Mouse (Mus musculus): ENCODE data around the gene Ggt7. TPM values are rescaled to one million over a fixed set of nuclear protein-coding genes. Genes with fewer than 3 reads are reported as not detected.
"Not testable (repeated sequence)": the region's sequence is repeated elsewhere in the genome, so short reads cannot be mapped to it uniquely, and the experiment has no call there.

Gene Ggt7
- polyA plus RNA-seq, 1 experiment from 2014 or later: 50.1 TPM

- Histone ChIP-seq H3K9ac (no peak overlapping the region), H3K36me3 (peaks cover 33% of the 10 kb centered on the region), H3K4me1 (no peaks in the 10 kb centered on the region), H3K9me3 (no peaks in the 10 kb centered on the region), H3K27ac (no peak overlapping the region), H3K27me3 (replicated peaks) (no peaks in the 10 kb centered on the region), H3K4me2 (replicated peaks) (no peak overlapping the region), H3K4me3 (no peak overlapping the region)
- 80% methylated on average over 13 of the region's 13 CpGs for WGBS
- no peak for ATAC-seq (ENCODE audit: low FRiP score, low read depth)
These were observed 13.3 kb downstream of the Ggt7 start for GRCm38 (mm10) chr2:155504440-155505355.

- WGBS: 85% methylated on average over 7 of the region's 7 CpGs
- no peak overlapping the region for H3K4me2 ChIP-seq (replicated peaks)
- H3K9me3 ChIP-seq: no peaks in the 10 kb centered on the region
These were observed 15.4 kb downstream of the Ggt7 start for GRCm38 (mm10) chr2:155502596-155502995.

GRCm38 (mm10) chr2:155490998-155491397 is 27.0 kb downstream of the Ggt7 start:
- whole genome bisulfite sequencing: 93% methylated on average over 6 of the region's 6 CpGs

More at GRCm38 (mm10) chr2:155502596-155502995, 15.4 kb downstream of the Ggt7 start:
- Histone ChIP-seq H3K9ac (no peak overlapping the region), H3K4me1 (no peaks in the 10 kb centered on the region), H3K27me3 (replicated peaks) (no peaks in the 10 kb centered on the region), H3K4me3 (no peak overlapping the region), H3K36me3 (peaks cover 49% of the 10 kb centered on the region), H3K27ac (no peak overlapping the region)
- no peak for ATAC-seq (ENCODE audit: low FRiP score, low read depth)

GRCm38 (mm10) chr2:155482021-155482420 is 36.0 kb downstream of the Ggt7 start:
- 41% methylated on average over 3 of the region's 3 CpGs for WGBS

More at GRCm38 (mm10) chr2:155490998-155491397, 27.0 kb downstream of the Ggt7 start:
- Histone ChIP-seq H3K9ac (no peak overlapping the region), H3K9me3 (no peaks in the 10 kb centered on the region), H3K27ac (no peak overlapping the region), H3K36me3 (peaks cover 26% of the 10 kb centered on the region), H3K4me3 (no peak overlapping the region), H3K4me2 (replicated peaks) (no peak overlapping the region), H3K27me3 (replicated peaks) (no peaks in the 10 kb centered on the region), H3K4me1 (no peaks in the 10 kb centered on the region)
- no peak for ATAC-seq (ENCODE audit: low FRiP score, low read depth)

GRCm38 (mm10) chr2:155473570-155474088 is 44.4 kb downstream of the Ggt7 start, which contains the start of gene Ncoa6:
TSS of gene Ncoa6 (minus strand) at chr2:155473894.
- ATAC-seq (ENCODE audit: low FRiP score, low read depth): peak; percentile 82
- under 1% methylated on average over 68 of the region's 72 CpGs for WGBS
- Histone ChIP-seq H3K9ac (peak within 1 kb of the TSS; percentile 97), H3K4me1 (peaks cover 18% of the 10 kb centered on the region), H3K36me3 (no peaks in the 10 kb centered on the region), H3K4me3 (peak within 1 kb of the TSS; percentile 97), H3K27me3 (replicated peaks) (no peaks in the 10 kb centered on the region), H3K9me3 (no peaks in the 10 kb centered on the region), H3K27ac (peak within 1 kb of the TSS; percentile 79), H3K4me2 (replicated peaks) (peak within 1 kb of the TSS; percentile 75)

More at GRCm38 (mm10) chr2:155482021-155482420, 36.0 kb downstream of the Ggt7 start:
- no peak for ATAC-seq (ENCODE audit: low FRiP score, low read depth)
- H3K9ac ChIP-seq: no peak overlapping the region
- H3K27me3 ChIP-seq (replicated peaks): no peaks in the 10 kb centered on the region
- no peaks in the 10 kb centered on the region for H3K36me3 ChIP-seq
- H3K4me2 ChIP-seq (replicated peaks): no peak overlapping the region
- no peaks in the 10 kb centered on the region for H3K4me1 ChIP-seq
- H3K4me3 ChIP-seq: no peak overlapping the region
- no peaks in the 10 kb centered on the region for H3K9me3 ChIP-seq
- no peak overlapping the region for H3K27ac ChIP-seq

GRCm38 (mm10) chr2:155472671-155473569 is 45.1 kb downstream of the Ggt7 start:
- H3K4me2 ChIP-seq (replicated peaks): peak overlapping the region; percentile 75
- H3K4me1 ChIP-seq: peaks cover 18% of the 10 kb centered on the region
- no peaks in the 10 kb centered on the region for H3K27me3 ChIP-seq (replicated peaks)
- peak; percentile 70 for ATAC-seq (ENCODE audit: low FRiP score, low read depth)
- H3K27ac ChIP-seq: peak overlapping the region; percentile 79
- under 1% methylated on average over 47 of the region's 71 CpGs for WGBS
- H3K36me3 ChIP-seq: no peaks in the 10 kb centered on the region
- H3K9ac ChIP-seq: peak overlapping the region; percentile 97
- peak overlapping the region; percentile 97 for H3K4me3 ChIP-seq
- no peaks in the 10 kb centered on the region for H3K9me3 ChIP-seq

- WGBS: 100% methylated on average over 1 of the region's 1 CpGs
These were observed 51.2 kb downstream of the Ggt7 start for GRCm38 (mm10) chr2:155466861-155467260.

GRCm38 (mm10) chr2:155453591-155453990 is 64.4 kb downstream of the Ggt7 start:
- no peak for ATAC-seq (ENCODE audit: low FRiP score, low read depth)
- WGBS: 92% methylated on average over 7 of the region's 7 CpGs

More at GRCm38 (mm10) chr2:155466861-155467260, 51.2 kb downstream of the Ggt7 start:
- no peaks in the 10 kb centered on the region for H3K36me3 ChIP-seq
- H3K9ac ChIP-seq: no peak overlapping the region
- H3K27ac ChIP-seq: no peak overlapping the region
- no peak overlapping the region for H3K4me2 ChIP-seq (replicated peaks)
- ATAC-seq (ENCODE audit: low FRiP score, low read depth): no peak
- peaks cover 11% of the 10 kb centered on the region for H3K4me1 ChIP-seq
- no peaks in the 10 kb centered on the region for H3K9me3 ChIP-seq
- H3K27me3 ChIP-seq (replicated peaks): no peaks in the 10 kb centered on the region
- H3K4me3 ChIP-seq: no peak overlapping the region

GRCm38 (mm10) chr2:155451256-155451655 is 66.8 kb downstream of the Ggt7 start:
- Histone ChIP-seq H3K27ac (no peak overlapping the region), H3K27me3 (replicated peaks) (no peaks in the 10 kb centered on the region), H3K9me3 (no peaks in the 10 kb centered on the region), H3K4me1 (no peaks in the 10 kb centered on the region), H3K4me3 (no peak overlapping the region), H3K9ac (no peak overlapping the region), H3K36me3 (peaks cover 11% of the 10 kb centered on the region; the same call in 1 of the 2 replicates), H3K4me2 (replicated peaks) (no peak overlapping the region)
- WGBS: 88% methylated on average over 5 of the region's 5 CpGs
- ATAC-seq (ENCODE audit: low FRiP score, low read depth): no peak

More at GRCm38 (mm10) chr2:155453591-155453990, 64.4 kb downstream of the Ggt7 start:
- H3K9me3 ChIP-seq: no peaks in the 10 kb centered on the region
- no peak overlapping the region for H3K4me2 ChIP-seq (replicated peaks)
- peaks cover 13% of the 10 kb centered on the region; the same call in 1 of the 2 replicates for H3K36me3 ChIP-seq
- no peaks in the 10 kb centered on the region for H3K27me3 ChIP-seq (replicated peaks)
- no peaks in the 10 kb centered on the region for H3K4me1 ChIP-seq
- H3K4me3 ChIP-seq: no peak overlapping the region
- no peak overlapping the region for H3K9ac ChIP-seq
- no peak overlapping the region for H3K27ac ChIP-seq

- H3K4me3 ChIP-seq; H3K9me3 ChIP-seq; H3K27ac ChIP-seq; H3K4me1 ChIP-seq; H3K4me2 ChIP-seq (replicated peaks); H3K36me3 ChIP-seq; ATAC-seq (ENCODE audit: low FRiP score, low read depth); H3K9ac ChIP-seq; H3K27me3 ChIP-seq (replicated peaks): not testable (repeated sequence)
- WGBS: 94% methylated on average over 1 of the region's 1 CpGs
These were observed 70.1 kb downstream of the Ggt7 start for GRCm38 (mm10) chr2:155447906-155448305.

GRCm38 (mm10) chr2:155443446-155443845 is 74.6 kb downstream of the Ggt7 start:
- Histone ChIP-seq H3K27me3 (replicated peaks) (no peaks in the 10 kb centered on the region), H3K36me3 (no peaks in the 10 kb centered on the region), H3K27ac (no peak overlapping the region), H3K4me1 (no peaks in the 10 kb centered on the region), H3K4me3 (no peak overlapping the region), H3K9me3 (no peaks in the 10 kb centered on the region), H3K4me2 (replicated peaks) (no peak overlapping the region), H3K9ac (no peak overlapping the region)
- 78% methylated on average over 2 of the region's 2 CpGs for WGBS
- ATAC-seq (ENCODE audit: low FRiP score, low read depth): no peak
